Mouse (Mus musculus): ENCODE measurements around the gene Ltbp1. TPM values are rescaled to one million over a fixed set of nuclear protein-coding genes. Genes with fewer than 3 reads are reported as not detected.

The Ltbp1 gene
- 137 TPM for polyA plus RNA-seq (2014; fragmentation: Illumina TruSeq; extraction: RNeasy Lipid Tissue Mini Kit (QIAGEN cat#74804))

DNA sequence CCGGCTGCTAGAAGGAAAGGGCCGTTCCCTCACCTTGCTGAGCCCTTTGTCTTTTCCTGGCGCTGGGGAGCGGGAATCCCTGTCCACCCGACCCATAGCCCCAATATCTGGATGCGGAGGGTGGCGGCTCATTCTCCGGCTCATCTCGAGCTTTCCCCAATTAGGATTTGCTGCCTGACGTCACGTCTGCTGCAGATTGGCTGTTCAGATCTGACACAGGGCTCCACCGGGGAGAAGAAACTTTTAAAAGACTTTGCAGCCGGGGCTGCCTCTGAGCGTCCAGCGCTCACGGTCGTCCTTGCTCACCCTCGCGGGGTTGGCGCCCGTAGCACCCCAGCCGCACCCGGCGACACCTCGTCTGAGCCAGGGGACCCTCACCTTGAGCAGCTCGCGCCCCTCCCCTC is at the start of gene Ltbp1:
Gene Ltbp1, plus strand, starts transcription at position 288 of the 404 bp plus-strand sequence.

DNA sequence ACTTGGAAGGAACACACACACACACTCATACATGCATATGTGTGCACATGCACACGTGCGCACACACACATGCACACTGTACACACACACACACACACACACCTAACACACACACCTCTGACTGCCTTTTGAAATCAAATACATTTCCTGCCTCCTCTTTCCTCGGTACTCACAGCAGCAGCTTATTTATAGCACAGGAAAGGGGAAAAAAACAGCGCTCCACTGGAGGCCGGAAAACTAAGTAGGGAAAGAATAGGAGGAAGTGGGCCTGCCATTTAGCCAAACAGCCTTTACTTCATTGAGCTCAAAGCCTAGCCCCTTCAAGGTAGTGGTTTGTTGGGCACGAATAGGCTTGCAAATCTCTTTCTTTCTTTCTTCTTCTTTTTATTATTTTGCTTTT is 430.2 kb downstream of the Ltbp1 start, which contains the start of gene Rasgrp3:
Gene Rasgrp3, plus strand, starts transcription at position 298 of the 400 bp plus-strand sequence.

Data from ovary, adult 10 weeks (tissue).